Mouse (Mus musculus) hindbrain, embryonic 12.5 days (tissue): ENCODE results near the gene Syce3. TPM values are rescaled to one million over a fixed set of nuclear protein-coding genes. Genes with fewer than 3 reads are reported as not detected.

Experiments used
- ATAC-seq: fragments of 200-750 bp; cut with Nextera tagmentation; 2 replicates; pipeline ENCODE4 v1.8.0; 2017; ENCODE audit warnings: moderate TSS enrichment; ENCODE audit not compliant: low FRiP score
- H3K27ac ChIP-seq: fragments of 300-500 bp; sonication (generic); 2 replicates; pipeline ENCODE4 v1.5.1; 2016; ENCODE audit warnings: mild to moderate bottlenecking
- H3K27me3 ChIP-seq: fragments of 300-500 bp; sonication (generic); 2 replicates; pipeline ENCODE4 v1.6.1; 2016; ENCODE audit warnings: mild to moderate bottlenecking
- H3K36me3 ChIP-seq: fragments of 300-500 bp; sonication (generic); 2 replicates; pipeline ENCODE4 v1.6.1; 2016; ENCODE audit warnings: mild to moderate bottlenecking
- H3K4me1 ChIP-seq: fragments of 300-500 bp; sonication (generic); 2 replicates; pipeline ENCODE4 v1.6.1; 2016
- H3K4me2 ChIP-seq: fragments of 300-500 bp; sonication (generic); replicated peaks from 2 replicates; pipeline ENCODE4 v1.6.1; 2016; ENCODE audit warnings: mild to moderate bottlenecking
- H3K4me3 ChIP-seq: fragments of 300-500 bp; sonication (generic); 2 replicates; pipeline ENCODE4 v1.5.1; 2016; ENCODE audit warnings: mild to moderate bottlenecking
- H3K9ac ChIP-seq: fragments of 300-500 bp; sonication (generic); 2 replicates; pipeline ENCODE4 v1.6.1; 2016; ENCODE audit warnings: mild to moderate bottlenecking, moderate library complexity
- H3K9me3 ChIP-seq: fragments of 300-500 bp; sonication (generic); replicated peaks from 2 replicates; pipeline ENCODE4 v1.6.1; 2016; ENCODE audit warnings: mild to moderate bottlenecking
- WGBS: fragments of 180-500 bp; shearing (Covaris S2); methylation state at CpG from one replicate; pipeline ENCODE4 v1.1.7; 2016; 5-methylcytosine and 5-hydroxymethylcytosine counted together
- polyA plus RNA-seq: library from polyadenylated mRNA; unstranded; fragments of >200 nt; fragmentation: Nextera tagmentation; extraction: Ambion mirVana; gene quantifications from 2 replicates; pipeline ENCODE4 v1.2.1, GENCODE M21; 2016

Syce3 gene
- polyA plus RNA-seq, 1 experiment from 2014 or later: not detected

- WGBS: 84% methylated on average over 10 of the region's 10 CpGs
- H3K4me2 ChIP-seq: no peak overlapping the region
- peaks cover 14% of the 10 kb centered on the region; the same call in 1 of the 2 replicates for H3K9me3 ChIP-seq
- no peak overlapping the region for H3K9ac ChIP-seq
- no peak overlapping the region for H3K4me3 ChIP-seq
- no peak for ATAC-seq
- no peak overlapping the region for H3K27ac ChIP-seq
- H3K4me1 ChIP-seq: no peaks in the 10 kb centered on the region
- H3K27me3 ChIP-seq: no peaks in the 10 kb centered on the region
- H3K36me3 ChIP-seq: no peaks in the 10 kb centered on the region
These were observed 5.3 kb downstream of the Syce3 start for GRCm38 (mm10) chr15:89404831-89405623.

GRCm38 (mm10) chr15:89402471-89402870 is 7.8 kb downstream of the Syce3 start:
- Histone ChIP-seq H3K4me1 (no peaks in the 10 kb centered on the region), H3K27me3 (no peaks in the 10 kb centered on the region), H3K9ac (no peak overlapping the region), H3K9me3 (no peaks in the 10 kb centered on the region), H3K36me3 (no peaks in the 10 kb centered on the region), H3K27ac (no peak overlapping the region), H3K4me3 (no peak overlapping the region), H3K4me2 (no peak overlapping the region)
- 79% methylated on average over 1 of the region's 1 CpGs for WGBS
- no peak for ATAC-seq

- ATAC-seq: no peak
- no peaks in the 10 kb centered on the region for H3K36me3 ChIP-seq
- no peak overlapping the region for H3K4me3 ChIP-seq
- H3K9me3 ChIP-seq: no peaks in the 10 kb centered on the region
- H3K27me3 ChIP-seq: no peaks in the 10 kb centered on the region
- H3K4me1 ChIP-seq: no peaks in the 10 kb centered on the region
- no peak overlapping the region for H3K9ac ChIP-seq
- WGBS: 70% methylated on average over 1 of the region's 1 CpGs
- H3K27ac ChIP-seq: no peak overlapping the region
- no peak overlapping the region for H3K4me2 ChIP-seq
These were observed 10.6 kb downstream of the Syce3 start for GRCm38 (mm10) chr15:89399716-89400115.

- Histone ChIP-seq H3K4me3 (no peak overlapping the region), H3K4me1 (no peaks in the 10 kb centered on the region), H3K27me3 (no peaks in the 10 kb centered on the region), H3K9ac (no peak overlapping the region), H3K4me2 (no peak overlapping the region), H3K36me3 (no peaks in the 10 kb centered on the region), H3K9me3 (no peaks in the 10 kb centered on the region), H3K27ac (no peak overlapping the region)
- 81% methylated on average over 2 of the region's 2 CpGs for WGBS
- ATAC-seq: no peak
These were observed 12.2 kb downstream of the Syce3 start for GRCm38 (mm10) chr15:89398146-89398545.

- Histone ChIP-seq H3K27me3 (no peaks in the 10 kb centered on the region), H3K27ac (no peak overlapping the region), H3K4me2 (no peak overlapping the region), H3K36me3 (no peaks in the 10 kb centered on the region), H3K4me1 (no peaks in the 10 kb centered on the region), H3K4me3 (no peak overlapping the region), H3K9ac (no peak overlapping the region), H3K9me3 (no peaks in the 10 kb centered on the region)
- WGBS: 91% methylated on average over 4 of the region's 4 CpGs
- ATAC-seq: no peak
These were observed 13.4 kb downstream of the Syce3 start for GRCm38 (mm10) chr15:89396883-89397282.

GRCm38 (mm10) chr15:89390081-89390480 is 20.2 kb downstream of the Syce3 start:
- Histone ChIP-seq H3K27ac (no peak overlapping the region), H3K27me3 (no peaks in the 10 kb centered on the region), H3K4me1 (no peaks in the 10 kb centered on the region), H3K36me3 (no peaks in the 10 kb centered on the region), H3K4me2 (no peak overlapping the region), H3K4me3 (no peak overlapping the region), H3K9me3 (no peaks in the 10 kb centered on the region), H3K9ac (no peak overlapping the region)
- ATAC-seq: no peak
- WGBS: 92% methylated on average over 10 of the region's 10 CpGs

- Histone ChIP-seq H3K9ac (no peak overlapping the region), H3K4me2 (no peak overlapping the region), H3K4me3 (no peak overlapping the region), H3K4me1 (no peaks in the 10 kb centered on the region), H3K27ac (no peak overlapping the region), H3K9me3 (no peaks in the 10 kb centered on the region), H3K27me3 (peaks cover 9% of the 10 kb centered on the region; the same call in 1 of the 2 replicates), H3K36me3 (no peaks in the 10 kb centered on the region)
- WGBS: 50% methylated on average over 12 of the region's 12 CpGs
- ATAC-seq: no peak
These were observed 23.2 kb downstream of the Syce3 start for GRCm38 (mm10) chr15:89387127-89387526.

- whole genome bisulfite sequencing: 86% methylated on average over 7 of the region's 7 CpGs
- Histone ChIP-seq H3K9me3 (no peaks in the 10 kb centered on the region), H3K27me3 (peaks cover 25% of the 10 kb centered on the region)
These were observed 25.7 kb downstream of the Syce3 start, which contains the start of gene Klhdc7b for GRCm38 (mm10) chr15:89384617-89385016. Gene Klhdc7b, plus strand, starts transcription at chr15:89384917.

GRCm38 (mm10) chr15:89379429-89379828 is 30.9 kb downstream of the Syce3 start:
- Histone ChIP-seq H3K4me2 (peak overlapping the region; percentile 64), H3K9me3 (no peaks in the 10 kb centered on the region), H3K4me1 (peaks cover 20% of the 10 kb centered on the region), H3K36me3 (no peaks in the 10 kb centered on the region), H3K9ac (no peak overlapping the region), H3K27ac (no peak overlapping the region), H3K27me3 (peaks cover 65% of the 10 kb centered on the region), H3K4me3 (peak overlapping the region; percentile 35)
- no peak for ATAC-seq
- 12% methylated on average over 10 of the region's 10 CpGs for WGBS

More at GRCm38 (mm10) chr15:89384617-89385016, 25.7 kb downstream of the Syce3 start, which contains the start of gene Klhdc7b:
- ATAC-seq: no peak
- H3K4me3 ChIP-seq: no peak within 1 kb of the TSS
- H3K9ac ChIP-seq: no peak within 1 kb of the TSS
- peaks cover under 1% of the 10 kb centered on the region; the same call in 1 of the 2 replicates for H3K4me1 ChIP-seq
- H3K27ac ChIP-seq: no peak within 1 kb of the TSS
- no peak within 1 kb of the TSS for H3K4me2 ChIP-seq
- H3K36me3 ChIP-seq: no peaks in the 10 kb centered on the region

GRCm38 (mm10) chr15:89378831-89379401 is 31.4 kb downstream of the Syce3 start, which contains the start of gene Odf3b:
Gene Odf3b, minus strand, starts transcription at chr15:89379282.
- peak within 1 kb of the TSS; percentile 64 for H3K4me2 ChIP-seq
- H3K9me3 ChIP-seq: no peaks in the 10 kb centered on the region
- H3K9ac ChIP-seq: peak within 1 kb of the TSS; percentile 50
- under 1% methylated on average over 33 of the region's 33 CpGs for WGBS
- H3K36me3 ChIP-seq: no peaks in the 10 kb centered on the region
- H3K27ac ChIP-seq: no peak within 1 kb of the TSS
- peak within 1 kb of the TSS; percentile 35 for H3K4me3 ChIP-seq
- no peak for ATAC-seq
- peaks cover 23% of the 10 kb centered on the region for H3K4me1 ChIP-seq
- peaks cover 62% of the 10 kb centered on the region for H3K27me3 ChIP-seq

- Histone ChIP-seq H3K27me3 (peaks cover 62% of the 10 kb centered on the region), H3K36me3 (no peaks in the 10 kb centered on the region), H3K4me3 (peak overlapping the region; percentile 35), H3K4me1 (peaks cover 24% of the 10 kb centered on the region), H3K9ac (peak overlapping the region; percentile 50; the same call in 1 of the 2 replicates), H3K9me3 (no peaks in the 10 kb centered on the region), H3K4me2 (peak overlapping the region; percentile 64), H3K27ac (no peak overlapping the region)
- WGBS: 12% methylated on average over 46 of the region's 46 CpGs
- ATAC-seq: no peak
These were observed 32.1 kb downstream of the Syce3 start for GRCm38 (mm10) chr15:89377938-89378828.

- Histone ChIP-seq H3K36me3 (peaks cover 6% of the 10 kb centered on the region), H3K4me1 (peaks cover 31% of the 10 kb centered on the region), H3K27me3 (peaks cover 62% of the 10 kb centered on the region), H3K9ac (no peak overlapping the region), H3K4me2 (no peak overlapping the region), H3K27ac (no peak overlapping the region), H3K4me3 (no peak overlapping the region), H3K9me3 (no peaks in the 10 kb centered on the region)
- WGBS: 6% methylated on average over 18 of the region's 18 CpGs
- no peak for ATAC-seq
These were observed 32.9 kb downstream of the Syce3 start for GRCm38 (mm10) chr15:89377362-89377761.
